Mouse (Mus musculus) liver, embryonic 15.5 days (tissue): ENCODE data around the gene Nbea. TPM values are rescaled to one million over a fixed set of nuclear protein-coding genes. Genes with fewer than 3 reads are reported as not detected.

Experiments
- ATAC-seq: fragments of 200-750 bp; cut with Nextera tagmentation; 2 replicates; pipeline ENCODE4 v1.8.0; 2017; ENCODE audit warnings: moderate number of reproducible peaks, mild to moderate bottlenecking, moderate library complexity; ENCODE audit not compliant: insufficient read depth
- H3K27ac ChIP-seq: fragments of 300-500 bp; sonication (generic); replicated peaks from 2 replicates; pipeline ENCODE4 v1.5.1; 2015; ENCODE audit warnings: mild to moderate bottlenecking, inconsistent platforms
- H3K27me3 ChIP-seq: fragments of 300-500 bp; sonication (generic); 2 replicates; pipeline ENCODE4 v1.6.1; 2015; ENCODE audit warnings: mild to moderate bottlenecking, inconsistent platforms
- H3K36me3 ChIP-seq: fragments of 300-500 bp; sonication (generic); replicated peaks from 2 replicates; pipeline ENCODE4 v1.6.1; 2015; ENCODE audit warnings: moderate library complexity, mild to moderate bottlenecking, inconsistent platforms
- H3K4me1 ChIP-seq: fragments of 300-500 bp; sonication (generic); replicated peaks from 2 replicates; pipeline ENCODE4 v1.6.1; 2015; ENCODE audit warnings: inconsistent platforms
- H3K4me2 ChIP-seq: fragments of 300-500 bp; sonication (generic); 2 replicates; pipeline ENCODE4 v1.6.1; 2015; ENCODE audit warnings: moderate library complexity, mild to moderate bottlenecking, inconsistent platforms
- H3K4me3 ChIP-seq: fragments of 300-500 bp; sonication (generic); replicated peaks from 2 replicates; pipeline ENCODE4 v1.5.1; 2015; ENCODE audit warnings: mild to moderate bottlenecking, inconsistent platforms
- H3K9ac ChIP-seq: fragments of 300-500 bp; sonication (generic); 2 replicates; pipeline ENCODE4 v1.6.1; 2015; ENCODE audit warnings: moderate library complexity, mild to moderate bottlenecking, inconsistent platforms
- H3K9me3 ChIP-seq: fragments of 300-500 bp; sonication (generic); replicated peaks from 2 replicates; pipeline ENCODE4 v1.6.1; 2016; ENCODE audit warnings: inconsistent platforms
- WGBS: fragments of 180-500 bp; shearing (Covaris S2); methylation state at CpG from one replicate; pipeline ENCODE4 v1.1.7; 2015; ENCODE audit warnings: mixed read lengths; ENCODE audit not compliant: insufficient replicate concordance; 5-methylcytosine and 5-hydroxymethylcytosine counted together
- polyA plus RNA-seq: library from polyadenylated mRNA; unstranded; fragments of >200 nt; fragmentation: Nextera tagmentation; extraction: Ambion mirVana; gene quantifications from 2 replicates; pipeline ENCODE4 v1.2.1, GENCODE M21; 2015

The Nbea gene
- polyA plus RNA-seq, 1 experiment from 2014 or later = 0.67 TPM

- no peaks in the 10 kb centered on the region for H3K27me3 ChIP-seq
- H3K4me3 ChIP-seq = no peak overlapping the region
- H3K9me3 ChIP-seq = no peaks in the 10 kb centered on the region
- no peaks in the 10 kb centered on the region for H3K4me1 ChIP-seq
- H3K4me2 ChIP-seq = no peak overlapping the region
- WGBS = 71% methylated on average over 3 of the region's 3 CpGs
- H3K9ac ChIP-seq = no peak overlapping the region
- ATAC-seq = no peak
- H3K36me3 ChIP-seq = no peaks in the 10 kb centered on the region
- H3K27ac ChIP-seq = no peak overlapping the region
Measured at GRCm38 (mm10) chr3:56126674-56127073, 56.8 kb downstream of the Nbea start.

DNA sequence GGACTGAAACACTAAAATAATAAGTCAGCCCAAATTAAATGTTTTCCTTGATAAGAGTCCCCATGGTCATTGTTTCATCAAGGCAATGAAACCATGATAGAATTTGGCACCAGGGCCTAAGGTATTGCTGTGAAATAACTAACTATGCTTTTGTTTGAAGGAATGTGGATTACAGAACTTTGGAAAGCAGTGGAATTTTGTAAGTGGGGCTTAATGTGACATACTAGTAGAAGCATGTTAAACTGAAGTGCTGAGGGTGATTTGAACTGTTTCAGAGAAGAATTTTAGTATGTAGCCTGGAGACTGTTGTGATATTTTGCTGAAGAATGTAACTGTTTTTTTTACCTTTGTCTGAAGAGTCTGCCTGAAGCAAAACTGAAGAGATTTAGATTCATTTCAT, 66.9 kb downstream of the Nbea start:
- no peak overlapping the region for H3K4me3 ChIP-seq
- no peak overlapping the region for H3K27ac ChIP-seq
- H3K36me3 ChIP-seq = no peaks in the 10 kb centered on the region
- H3K9ac ChIP-seq = no peak overlapping the region
- no peak for ATAC-seq
- H3K27me3 ChIP-seq = no peaks in the 10 kb centered on the region
- H3K4me2 ChIP-seq = no peak overlapping the region
- H3K9me3 ChIP-seq = no peaks in the 10 kb centered on the region
- H3K4me1 ChIP-seq = no peaks in the 10 kb centered on the region

DNA sequence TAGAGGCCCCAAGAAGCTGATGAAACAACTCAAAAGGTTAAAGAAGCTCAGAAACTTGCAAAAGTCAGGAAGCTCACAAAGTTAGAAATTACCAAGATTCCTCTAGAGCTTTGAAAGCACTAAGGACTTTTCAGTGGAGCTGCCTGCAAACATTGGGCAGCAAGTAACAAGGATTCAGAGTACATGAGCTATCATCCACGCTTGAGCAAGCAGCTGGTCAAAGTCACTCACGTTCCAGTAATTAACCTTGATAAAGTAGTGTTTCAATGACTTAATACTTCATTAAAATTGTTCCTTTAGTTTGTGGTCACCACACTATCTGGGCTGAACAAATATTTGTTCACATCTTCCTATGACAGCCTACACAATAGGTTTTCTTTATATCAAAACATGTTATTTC, 75.4 kb downstream of the Nbea start:
- Histone ChIP-seq H3K4me1 (no peaks in the 10 kb centered on the region), H3K9ac (no peak overlapping the region), H3K27me3 (no peaks in the 10 kb centered on the region), H3K4me2 (no peak overlapping the region), H3K4me3 (no peak overlapping the region), H3K9me3 (no peaks in the 10 kb centered on the region), H3K36me3 (no peaks in the 10 kb centered on the region), H3K27ac (no peak overlapping the region)
- ATAC-seq = no peak
- WGBS = 55% methylated on average over 2 of the region's 2 CpGs

- H3K27ac ChIP-seq = no peak overlapping the region
- no peaks in the 10 kb centered on the region for H3K4me1 ChIP-seq
- H3K36me3 ChIP-seq = no peaks in the 10 kb centered on the region
- ATAC-seq = no peak
- no peak overlapping the region for H3K9ac ChIP-seq
- no peak overlapping the region for H3K4me3 ChIP-seq
- no peak overlapping the region for H3K4me2 ChIP-seq
- 21% methylated on average over 5 of the region's 5 CpGs for WGBS
- no peaks in the 10 kb centered on the region for H3K27me3 ChIP-seq
- H3K9me3 ChIP-seq = no peaks in the 10 kb centered on the region
Measured at GRCm38 (mm10) chr3:56097105-56097504, 86.4 kb downstream of the Nbea start.

DNA sequence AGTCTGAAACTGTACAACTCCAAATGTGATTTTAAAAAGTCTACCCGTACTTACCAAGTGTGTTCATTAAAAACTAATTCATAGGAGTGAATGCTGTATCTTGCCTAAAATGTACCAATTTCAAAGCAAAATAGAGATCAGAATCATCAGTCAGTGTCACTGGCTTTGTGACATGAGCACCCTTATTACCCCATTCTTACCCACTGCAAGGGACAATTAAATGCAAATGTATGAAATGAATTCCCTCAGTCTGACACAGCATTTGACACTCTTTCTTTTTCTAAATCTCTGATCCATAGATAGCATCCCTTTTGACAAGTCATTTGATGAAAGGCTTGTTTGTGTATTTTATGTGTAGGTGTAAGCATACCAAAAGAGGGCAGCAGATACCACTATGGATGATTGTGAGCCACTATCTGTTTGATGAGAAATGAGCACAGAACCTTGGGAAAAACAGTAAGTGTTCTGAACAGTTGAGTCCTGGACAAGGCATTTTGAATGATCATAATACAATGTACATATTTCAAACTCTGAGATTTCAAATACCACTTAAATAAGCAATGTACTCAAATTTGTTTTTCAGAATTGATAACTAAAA, 104.4 kb downstream of the Nbea start:
- Histone ChIP-seq H3K4me1 (no peaks in the 10 kb centered on the region), H3K4me3 (no peak overlapping the region), H3K27ac (no peak overlapping the region), H3K4me2 (no peak overlapping the region), H3K9ac (no peak overlapping the region), H3K36me3 (no peaks in the 10 kb centered on the region), H3K27me3 (no peaks in the 10 kb centered on the region), H3K9me3 (no peaks in the 10 kb centered on the region)
- no peak for ATAC-seq
- WGBS = 61% methylated on average over 1 of the region's 1 CpGs

DNA sequence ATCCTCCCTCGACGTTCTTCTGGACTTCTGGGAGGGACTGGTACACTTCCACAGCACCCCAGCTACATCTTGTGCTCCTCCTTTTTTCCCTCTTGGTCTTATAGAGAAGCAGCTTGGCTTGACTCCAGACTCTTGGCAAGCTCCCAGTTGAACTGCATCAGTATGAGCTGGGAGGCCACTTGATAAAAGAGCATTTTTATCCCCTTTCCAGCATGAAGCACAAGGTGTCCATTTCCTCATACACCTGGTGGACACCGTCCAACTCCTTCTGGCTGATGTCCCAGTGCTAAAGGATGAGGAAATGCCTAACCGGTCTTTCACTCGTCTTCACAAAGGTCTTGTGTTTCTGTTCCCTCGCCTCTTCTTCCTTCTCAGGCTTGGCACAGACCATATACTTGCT, 115.7 kb downstream of the Nbea start:
- Histone ChIP-seq H3K4me3 (no peak overlapping the region), H3K27me3 (no peaks in the 10 kb centered on the region), H3K4me2 (no peak overlapping the region), H3K27ac (no peak overlapping the region), H3K4me1 (peaks cover 5% of the 10 kb centered on the region), H3K9me3 (no peaks in the 10 kb centered on the region), H3K9ac (no peak overlapping the region), H3K36me3 (no peaks in the 10 kb centered on the region)
- no peak for ATAC-seq
- 72% methylated on average over 6 of the region's 6 CpGs for WGBS

DNA sequence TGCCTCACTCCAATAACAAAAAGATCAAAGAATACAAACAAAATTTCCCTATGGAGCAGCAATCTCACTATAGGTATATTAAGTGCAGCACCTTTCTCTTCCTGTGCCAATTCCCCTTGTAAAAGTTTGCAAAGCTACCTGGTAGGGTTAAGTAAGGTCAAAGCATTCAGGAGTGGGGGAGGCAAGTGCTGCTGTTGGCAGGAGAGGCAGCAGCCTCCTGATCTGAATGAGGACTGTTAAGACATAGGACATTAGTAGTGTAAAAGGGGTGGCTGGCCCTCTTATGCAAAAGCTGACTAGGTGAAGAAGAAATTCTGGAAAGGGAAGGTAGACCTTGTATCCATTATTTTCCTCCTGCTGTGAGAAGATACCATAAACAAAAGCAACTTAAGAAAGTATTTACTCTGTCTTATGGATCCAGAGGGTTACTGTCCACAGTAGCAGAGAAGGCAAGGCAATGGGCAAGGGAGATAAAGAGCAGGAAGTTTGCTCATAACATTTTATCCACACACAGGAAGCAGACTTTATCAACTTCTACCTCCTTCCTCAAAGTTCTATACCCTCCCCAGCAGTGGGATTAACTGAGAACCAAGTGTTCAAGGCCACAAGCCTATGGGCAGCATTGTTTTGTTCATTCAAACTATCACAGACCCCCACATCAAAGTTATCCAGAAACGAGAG, 117.0 kb downstream of the Nbea start:
- Histone ChIP-seq H3K27me3 (no peaks in the 10 kb centered on the region), H3K4me1 (peaks cover 5% of the 10 kb centered on the region), H3K27ac (no peak overlapping the region), H3K4me3 (no peak overlapping the region), H3K36me3 (no peaks in the 10 kb centered on the region), H3K9me3 (no peaks in the 10 kb centered on the region), H3K4me2 (no peak overlapping the region), H3K9ac (no peak overlapping the region)
- ATAC-seq = no peak
- WGBS = 60% methylated on average over 1 of the region's 1 CpGs

GRCm38 (mm10) chr3:56065234-56065633, 118.3 kb downstream of the Nbea start:
- no peak overlapping the region for H3K27ac ChIP-seq
- H3K36me3 ChIP-seq = no peaks in the 10 kb centered on the region
- peaks cover 5% of the 10 kb centered on the region for H3K4me1 ChIP-seq
- H3K4me3 ChIP-seq = no peak overlapping the region
- peak; percentile 66 for ATAC-seq
- no peaks in the 10 kb centered on the region for H3K9me3 ChIP-seq
- peak overlapping the region; percentile 10; the same call in 1 of the 2 replicates for H3K4me2 ChIP-seq
- no peak overlapping the region for H3K9ac ChIP-seq
- no peaks in the 10 kb centered on the region for H3K27me3 ChIP-seq
- WGBS = 30% methylated on average over 4 of the region's 4 CpGs

- ATAC-seq = no peak
- Histone ChIP-seq H3K9ac (no peak overlapping the region), H3K36me3 (no peaks in the 10 kb centered on the region), H3K27me3 (no peaks in the 10 kb centered on the region), H3K4me1 (no peaks in the 10 kb centered on the region), H3K9me3 (no peaks in the 10 kb centered on the region), H3K27ac (no peak overlapping the region), H3K4me2 (no peak overlapping the region), H3K4me3 (no peak overlapping the region)
- WGBS = 73% methylated on average over 5 of the region's 5 CpGs
Measured at GRCm38 (mm10) chr3:56045659-56046336, 137.7 kb downstream of the Nbea start.

DNA sequence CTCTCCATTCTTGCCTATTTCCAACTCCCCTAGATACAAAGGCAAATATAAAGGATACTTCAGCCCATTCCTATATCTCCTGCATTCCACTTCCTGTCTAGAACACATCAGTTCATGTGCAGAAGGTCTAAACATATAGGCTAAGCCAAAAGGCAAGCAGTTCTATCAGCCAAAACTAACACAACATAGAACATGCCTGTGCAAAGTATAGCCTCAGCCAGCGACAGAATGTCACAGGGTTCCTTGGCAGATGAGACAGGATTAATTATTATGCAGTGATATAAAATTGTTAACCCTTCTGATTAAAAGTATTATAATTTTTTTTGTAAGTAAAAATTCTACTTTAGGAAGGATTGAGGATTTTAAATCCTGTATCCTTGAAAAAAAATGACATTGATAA, 140.4 kb downstream of the Nbea start:
- no peak overlapping the region for H3K27ac ChIP-seq
- WGBS = 81% methylated on average over 1 of the region's 1 CpGs
- no peak for ATAC-seq
- no peaks in the 10 kb centered on the region for H3K9me3 ChIP-seq
- H3K27me3 ChIP-seq = no peaks in the 10 kb centered on the region
- H3K4me1 ChIP-seq = no peaks in the 10 kb centered on the region
- no peak overlapping the region for H3K4me3 ChIP-seq
- H3K4me2 ChIP-seq = no peak overlapping the region
- no peaks in the 10 kb centered on the region for H3K36me3 ChIP-seq
- H3K9ac ChIP-seq = no peak overlapping the region

GRCm38 (mm10) chr3:56039494-56039893, 144.0 kb downstream of the Nbea start:
- H3K9me3 ChIP-seq = no peaks in the 10 kb centered on the region
- no peak overlapping the region for H3K4me3 ChIP-seq
- H3K4me1 ChIP-seq = no peaks in the 10 kb centered on the region; the same call in 1 of the 2 replicates
- 20% methylated on average over 1 of the region's 1 CpGs for whole genome bisulfite sequencing
- no peaks in the 10 kb centered on the region for H3K27me3 ChIP-seq
- no peaks in the 10 kb centered on the region for H3K36me3 ChIP-seq
- no peak overlapping the region for H3K9ac ChIP-seq
- no peak overlapping the region for H3K27ac ChIP-seq
- ATAC-seq = no peak
- no peak overlapping the region for H3K4me2 ChIP-seq
